ENCODE assay signal across 13 mouse cellular contexts in genomic region chr14:45399836-45400235, GRCm38 (mm10). TPM values are rescaled to one million over a fixed set of nuclear protein-coding genes. Genes with fewer than 3 reads are reported as not detected.
DNase-seq lines count a peak whose midpoint lies in the region; ATAC-seq and TF ChIP-seq lines count a peak whose summit lies in the region.
"Had no signal": no experiment of that assay in that cellular context is flagged by ENCODE, and none has a peak within 500 bp of the region (broad histone marks: within the 10 kb centered on the region; RNA-seq: fewer than 3 reads in every experiment).

No protein-coding gene starts in this region.

- WGBS in midbrain, postnatal 0 days = 81% methylated on average over 3 of the region's 3 CpGs
- 84% methylated on average over 3 of the region's 3 CpGs for WGBS in midbrain, embryonic 13.5 days
- WGBS in small intestine, adult 2 months = 82% methylated on average over 3 of the region's 3 CpGs
- 78% methylated on average over 3 of the region's 3 CpGs for WGBS in cerebellum, adult 2 months
- WGBS in forebrain, embryonic 12.5 days = 82% methylated on average over 3 of the region's 3 CpGs

- ATAC-seq in frontal cortex, adult (ENCODE audit: low TSS enrichment) = peak; percentile 52; the same call in 1 of the 2 replicates
- ATAC-seq in midbrain, postnatal 0 days (ENCODE audit: low FRiP score) = no peak
- ATAC-seq in midbrain, embryonic 13.5 days = no peak
- no peak for ATAC-seq in forebrain, embryonic 12.5 days (ENCODE audit: low FRiP score)
- ATAC-seq: midbrain, embryonic 16.5 days had no signal

- peak; percentile 24 for TF ChIP-seq CTCF in midbrain, postnatal 0 days (IDR thresholded peaks at IDR 0.05)
- 0 out of 2 replicates have a peak, but pooled peaks have one; percentile 15 for TF ChIP-seq CTCF in cortical plate, adult 2 months (IDR thresholded peaks at IDR 0.05; ENCODE audit: extremely low read depth, insufficient read depth, low read length)
- TF ChIP-seq CTCF in small intestine, adult 2 months (IDR thresholded peaks at IDR 0.05; ENCODE audit: extremely low read depth, insufficient read length, insufficient replicate concordance, low read depth, low read length) = peak; percentile 29; the same call in 1 of the 2 replicates
- TF ChIP-seq CTCF in cerebellum, adult 2 months (IDR thresholded peaks at IDR 0.05; ENCODE audit: borderline replicate concordance, insufficient read depth, low read depth, low read length) = no peak; the same call in 1 of the 2 replicates

- no peak overlapping the region for H3K9ac ChIP-seq in midbrain, postnatal 0 days (replicated peaks; ENCODE audit: low read length, poor library complexity, severe bottlenecking)
- H3K9ac ChIP-seq in midbrain, embryonic 13.5 days (replicated peaks) = no peak overlapping the region
- no peak overlapping the region for H3K9ac ChIP-seq in forebrain, embryonic 12.5 days
- H3K9ac ChIP-seq: liver, embryonic 13.5 days; stomach, embryonic 15.5 days had no signal

- DNase-seq in frontal cortex, postnatal 14 days (ENCODE audit: low spot score in 2 of 2) = no peak
- DNase-seq in midbrain, postnatal 0 days (ENCODE audit: low spot score) = no peak
- DNase-seq in cerebellum, adult 2 months = no peak
- DNase-seq: cerebellum, postnatal 25 days; liver, embryonic 13.5 days had no signal

- H3K9me3 ChIP-seq in midbrain, postnatal 0 days (ENCODE audit: low read length) = no peaks in the 10 kb centered on the region
- no peaks in the 10 kb centered on the region for H3K9me3 ChIP-seq in midbrain, embryonic 13.5 days
- H3K9me3 ChIP-seq in forebrain, embryonic 12.5 days = no peaks in the 10 kb centered on the region
- H3K9me3 ChIP-seq: forebrain, embryonic 10.5 days; liver, embryonic 13.5 days; stomach, embryonic 15.5 days had no signal

- no peak overlapping the region for H3K4me2 ChIP-seq in midbrain, postnatal 0 days (ENCODE audit: low read depth, low read length, poor library complexity, severe bottlenecking)
- H3K4me2 ChIP-seq in midbrain, embryonic 13.5 days (replicated peaks) = no peak overlapping the region
- no peak overlapping the region for H3K4me2 ChIP-seq in forebrain, embryonic 12.5 days
- H3K4me2 ChIP-seq: liver, embryonic 13.5 days; stomach, embryonic 15.5 days had no signal

- H3K27me3 ChIP-seq in midbrain, postnatal 0 days (ENCODE audit: insufficient read depth, low read length) = no peaks in the 10 kb centered on the region
- H3K27me3 ChIP-seq in midbrain, embryonic 13.5 days = no peaks in the 10 kb centered on the region
- H3K27me3 ChIP-seq in small intestine, adult 2 months (ENCODE audit: control insufficient read depth, insufficient read depth, low read length) = no peaks in the 10 kb centered on the region
- no peaks in the 10 kb centered on the region for H3K27me3 ChIP-seq in cerebellum, adult 2 months (ENCODE audit: control insufficient read depth, insufficient read depth, low read length)
- H3K27me3 ChIP-seq in forebrain, embryonic 12.5 days = no peaks in the 10 kb centered on the region
- H3K27me3 ChIP-seq: liver, embryonic 13.5 days; stomach, embryonic 15.5 days had no signal

- TF ChIP-seq POLR2A in cortical plate, adult 2 months (IDR thresholded peaks at IDR 0.05; ENCODE audit: extremely low read depth, insufficient read depth, low read length) = no peak
- TF ChIP-seq POLR2A in small intestine, adult 2 months (IDR thresholded peaks at IDR 0.05; ENCODE audit: low read depth, low read length) = no peak
- no peak for TF ChIP-seq POLR2A in cerebellum, adult 2 months (IDR thresholded peaks at IDR 0.05; ENCODE audit: borderline replicate concordance, insufficient read depth, low read length)

- H3K27ac ChIP-seq in midbrain, postnatal 0 days (ENCODE audit: low read depth, low read length) = no peak overlapping the region
- no peak overlapping the region for H3K27ac ChIP-seq in midbrain, embryonic 13.5 days
- H3K27ac ChIP-seq in cortical plate, adult 2 months (ENCODE audit: insufficient read depth, low read length) = no peak overlapping the region
- H3K27ac ChIP-seq in small intestine, adult 2 months (ENCODE audit: insufficient read depth, low read depth, low read length) = no peak overlapping the region
- H3K27ac ChIP-seq in cerebellum, adult 2 months (ENCODE audit: insufficient read depth, low read length) = no peak overlapping the region
- H3K27ac ChIP-seq in forebrain, embryonic 12.5 days = no peak overlapping the region
- H3K27ac ChIP-seq: forebrain, embryonic 10.5 days; liver, embryonic 13.5 days; stomach, embryonic 15.5 days had no signal

- no peak overlapping the region for H3K4me3 ChIP-seq in midbrain, postnatal 0 days (ENCODE audit: low read depth, low read length)
- no peak overlapping the region for H3K4me3 ChIP-seq in midbrain, embryonic 13.5 days (replicated peaks)
- H3K4me3 ChIP-seq in cortical plate, adult 2 months (ENCODE audit: insufficient read depth, low read length) = no peak overlapping the region
- H3K4me3 ChIP-seq in small intestine, adult 2 months (ENCODE audit: low read depth, low read length) = no peak overlapping the region
- no peak overlapping the region for H3K4me3 ChIP-seq in cerebellum, adult 2 months (replicated peaks; ENCODE audit: insufficient read depth, low read depth, low read length)
- no peak overlapping the region for H3K4me3 ChIP-seq in forebrain, embryonic 12.5 days (replicated peaks)
- H3K4me3 ChIP-seq: forebrain, embryonic 10.5 days; liver, embryonic 13.5 days; stomach, embryonic 15.5 days had no signal

- H3K4me1 ChIP-seq in midbrain, postnatal 0 days (ENCODE audit: insufficient read depth, low read length) = no peaks in the 10 kb centered on the region
- no peaks in the 10 kb centered on the region for H3K4me1 ChIP-seq in midbrain, embryonic 13.5 days (replicated peaks)
- H3K4me1 ChIP-seq in cortical plate, adult 2 months (ENCODE audit: control insufficient read depth, insufficient read depth, low read length) = no peaks in the 10 kb centered on the region
- H3K4me1 ChIP-seq in small intestine, adult 2 months (ENCODE audit: control insufficient read depth, insufficient read depth, insufficient read length, low read length) = no peaks in the 10 kb centered on the region
- no peaks in the 10 kb centered on the region for H3K4me1 ChIP-seq in cerebellum, adult 2 months (ENCODE audit: control insufficient read depth, insufficient read depth, low read length)
- H3K4me1 ChIP-seq in forebrain, embryonic 12.5 days = no peaks in the 10 kb centered on the region
- H3K4me1 ChIP-seq: forebrain, embryonic 10.5 days; liver, embryonic 13.5 days; stomach, embryonic 15.5 days had no signal

- H3K36me3 ChIP-seq in midbrain, postnatal 0 days (ENCODE audit: insufficient read depth, low read length) = no peaks in the 10 kb centered on the region
- no peaks in the 10 kb centered on the region for H3K36me3 ChIP-seq in midbrain, embryonic 13.5 days
- H3K36me3 ChIP-seq in small intestine, adult 2 months (ENCODE audit: control insufficient read depth, insufficient read depth, low read length) = no peaks in the 10 kb centered on the region
- no peaks in the 10 kb centered on the region for H3K36me3 ChIP-seq in forebrain, embryonic 12.5 days (replicated peaks)
- H3K36me3 ChIP-seq: forebrain, embryonic 10.5 days; liver, embryonic 13.5 days; stomach, embryonic 15.5 days had no signal

RNA-seq across cellular contexts. Expression of gene Gnpnat1, which starts 4.9 kb away (rescaled TPM):
- total RNA-seq in midbrain, postnatal 0 days (2014; rRNA removed) = 17.6 and 26.2 TPM in 2 replicates
- polyA plus RNA-seq in midbrain, postnatal 0 days (2015; fragmentation: Nextera tagmentation; extraction: Ambion mirVana) = 19.1 and 23.5 TPM in 2 replicates
- polyA plus RNA-seq in midbrain, embryonic 13.5 days (2015; fragmentation: Nextera tagmentation; extraction: Ambion mirVana) = 29.2 and 30.6 TPM in 2 replicates
- polyA plus RNA-seq in cortical plate, adult 2 months (2012; rRNA removed) = 11.5 and 11.8 TPM in 2 replicates
- 0.79 and 1.2 TPM in 2 replicates for polyA plus RNA-seq in small intestine, adult 2 months (2012; rRNA removed)
- 14.1 and 14.4 TPM in 2 replicates for polyA plus RNA-seq in cerebellum, adult 2 months (2012; rRNA removed)
- 25.2 and 28.5 TPM in 2 replicates for polyA plus RNA-seq in forebrain, embryonic 12.5 days (2016; fragmentation: Nextera tagmentation; extraction: Ambion mirVana)

RNA-seq across cellular contexts. Expression of gene Styx, which starts 48.9 kb away (rescaled TPM):
- 24.3 and 26.8 TPM in 2 replicates for total RNA-seq in midbrain, postnatal 0 days (2014; rRNA removed)
- polyA plus RNA-seq in midbrain, postnatal 0 days (2015; fragmentation: Nextera tagmentation; extraction: Ambion mirVana) = 64.0 and 72.1 TPM in 2 replicates
- polyA plus RNA-seq in midbrain, embryonic 13.5 days (2015; fragmentation: Nextera tagmentation; extraction: Ambion mirVana) = 52.6 and 54.7 TPM in 2 replicates
- polyA plus RNA-seq in cortical plate, adult 2 months (2012; rRNA removed) = 13.0 and 14.7 TPM in 2 replicates
- 5.5 and 19.3 TPM in 2 replicates for polyA plus RNA-seq in small intestine, adult 2 months (2012; rRNA removed)
- polyA plus RNA-seq in cerebellum, adult 2 months (2012; rRNA removed) = 14.7 and 17.2 TPM in 2 replicates
- 42.2 and 45.8 TPM in 2 replicates for polyA plus RNA-seq in forebrain, embryonic 12.5 days (2016; fragmentation: Nextera tagmentation; extraction: Ambion mirVana)
